Mouse (Mus musculus) adrenal gland, postnatal 4 days (tissue): ENCODE data around the gene Mitf. TPM values are rescaled to one million over a fixed set of nuclear protein-coding genes. Genes with fewer than 3 reads are reported as not detected.

Experiments
- DNase-seq, 2 experiments: peaks; one replicate each; pipeline ENCODE4 v3.0.0; 2021 to 2022; ENCODE audit warnings: low spot score in 2 of 2, mixed read lengths in 2 of 2
- total RNA-seq, 2 experiments: library from RNA; stranded (reverse); gene quantifications; 2 replicates each; pipeline ENCODE4 v1.2.3; 2021

Gene Mitf
- total RNA-seq, 2 experiments from 2014 or later = 5.9 to 6.9 TPM

- no peak for DNase-seq
These were observed 70.6 kb downstream of the Mitf start for GRCm38 (mm10) chr6:97877492-97877891.

GRCm38 (mm10) chr6:97880363-97880762 lies 73.5 kb downstream of the Mitf start:
- no peak for DNase-seq

- DNase-seq = no peak
These were observed 75.1 kb downstream of the Mitf start for GRCm38 (mm10) chr6:97881935-97882334.

- no peak for DNase-seq
These were observed 76.1 kb downstream of the Mitf start for GRCm38 (mm10) chr6:97882931-97883330.

- DNase-seq = no peak
These were observed 76.6 kb downstream of the Mitf start for GRCm38 (mm10) chr6:97883496-97883895.

- DNase-seq = no peak
These were observed 78.1 kb downstream of the Mitf start for GRCm38 (mm10) chr6:97884971-97885370.

- no peak for DNase-seq
These were observed 78.8 kb downstream of the Mitf start for GRCm38 (mm10) chr6:97885606-97886005.

GRCm38 (mm10) chr6:97887893-97888292 lies 81.0 kb downstream of the Mitf start:
- no peak for DNase-seq

GRCm38 (mm10) chr6:97888596-97888995 lies 81.7 kb downstream of the Mitf start:
- no peak for DNase-seq

GRCm38 (mm10) chr6:97893546-97893945 lies 86.7 kb downstream of the Mitf start:
- no peak for DNase-seq

- DNase-seq = no peak
These were observed 90.3 kb downstream of the Mitf start for GRCm38 (mm10) chr6:97897191-97897590.

GRCm38 (mm10) chr6:97898085-97898484 lies 91.2 kb downstream of the Mitf start:
- DNase-seq = no peak

- DNase-seq = no peak
These were observed 94.7 kb downstream of the Mitf start for GRCm38 (mm10) chr6:97901561-97901960.

GRCm38 (mm10) chr6:97902205-97902604 lies 95.4 kb downstream of the Mitf start:
- no peak for DNase-seq

- DNase-seq = no peak
These were observed 107.9 kb downstream of the Mitf start for GRCm38 (mm10) chr6:97914768-97915167.

GRCm38 (mm10) chr6:97916386-97916903 lies 109.6 kb downstream of the Mitf start:
- no peak for DNase-seq

GRCm38 (mm10) chr6:97918051-97918450 lies 111.2 kb downstream of the Mitf start:
- no peak for DNase-seq

GRCm38 (mm10) chr6:97918481-97918880 lies 111.6 kb downstream of the Mitf start:
- DNase-seq = no peak

- no peak for DNase-seq
These were observed 112.4 kb downstream of the Mitf start for GRCm38 (mm10) chr6:97919287-97919686.

- no peak for DNase-seq
These were observed 114.7 kb downstream of the Mitf start for GRCm38 (mm10) chr6:97921591-97921990.

GRCm38 (mm10) chr6:97924221-97924620 lies 117.4 kb downstream of the Mitf start:
- no peak for DNase-seq

- no peak for DNase-seq
These were observed 122.2 kb downstream of the Mitf start for GRCm38 (mm10) chr6:97929051-97929450.

GRCm38 (mm10) chr6:97929466-97929865 lies 122.6 kb downstream of the Mitf start:
- no peak for DNase-seq

- no peak for DNase-seq
These were observed 130.3 kb downstream of the Mitf start for GRCm38 (mm10) chr6:97937139-97937538.
